Mouse (Mus musculus): ENCODE data around the gene Slc39a11. TPM values are rescaled to one million over a fixed set of nuclear protein-coding genes. Genes with fewer than 3 reads are reported as not detected.

The Slc39a11 gene
- total RNA-seq, 2 experiments from 2014 or later: 17.7 to 19.1 TPM

DNA sequence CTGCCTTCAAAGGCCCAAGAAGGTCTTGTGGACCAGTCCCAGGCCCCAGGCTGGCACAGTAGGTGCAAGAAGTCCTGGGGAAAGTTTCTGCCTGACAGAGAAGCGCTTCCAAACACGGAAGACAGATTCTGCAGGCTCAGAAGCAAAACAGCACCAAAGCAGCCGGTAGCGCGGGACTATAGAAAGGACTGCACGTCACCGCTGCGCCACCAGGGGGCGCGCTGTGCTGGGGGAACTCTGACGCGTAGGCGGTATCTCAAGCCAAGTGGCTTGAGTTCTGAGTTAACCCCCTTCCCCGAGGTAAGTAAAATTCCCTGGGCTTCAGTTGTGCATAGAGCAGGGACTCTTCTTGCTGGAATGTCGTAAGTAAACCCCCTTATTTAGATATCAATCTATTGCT lies 1.7 kb downstream of the Slc39a11 start:
- ATAC-seq (replicated peaks; ENCODE audit: low FRiP score, low TSS enrichment, poor library complexity, severe bottlenecking): peak; percentile 59; the same call in 1 of the 2 replicates

DNA sequence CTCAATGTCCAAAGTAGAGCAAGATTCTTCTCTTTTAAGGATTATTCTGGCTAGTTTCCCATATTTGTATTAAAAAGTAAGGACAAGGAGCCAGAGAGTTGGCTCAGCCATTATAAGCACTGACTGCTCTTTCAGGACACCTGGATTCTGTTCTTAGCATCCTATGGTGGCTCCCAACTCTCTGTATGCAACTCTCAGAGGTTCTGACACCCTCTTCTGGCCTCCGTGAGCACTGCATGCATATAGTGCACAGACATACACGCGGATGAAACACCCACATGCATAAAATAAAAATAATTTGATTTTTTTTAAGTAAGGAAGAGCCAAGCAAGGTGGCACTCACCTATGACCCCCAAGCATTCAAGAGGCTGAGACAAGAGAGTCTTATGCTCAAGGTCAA lies 4.7 kb downstream of the Slc39a11 start:
- ATAC-seq (replicated peaks; ENCODE audit: low FRiP score, low TSS enrichment, poor library complexity, severe bottlenecking): no peak

DNA sequence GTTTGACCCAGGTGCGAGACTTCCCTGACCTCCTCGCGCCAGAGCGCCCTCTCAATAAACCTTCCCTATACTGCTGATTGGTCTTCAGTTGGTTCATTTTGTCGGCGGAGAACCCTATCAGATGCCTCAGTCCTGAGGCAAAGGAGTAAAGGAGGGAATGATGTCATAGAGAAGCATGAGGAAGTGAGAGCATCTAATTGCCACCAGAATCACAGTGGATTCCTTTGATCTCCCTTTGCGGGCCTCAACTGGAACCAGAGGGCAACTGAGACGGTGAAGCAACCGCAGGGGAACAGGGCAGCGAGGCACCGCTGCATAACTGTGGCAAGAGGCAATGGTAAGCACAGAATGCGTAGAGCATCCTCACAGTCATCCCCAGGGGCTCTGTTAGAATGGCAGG lies 11.2 kb downstream of the Slc39a11 start:
- ATAC-seq (replicated peaks; ENCODE audit: low FRiP score, low TSS enrichment, poor library complexity, severe bottlenecking): no peak

DNA sequence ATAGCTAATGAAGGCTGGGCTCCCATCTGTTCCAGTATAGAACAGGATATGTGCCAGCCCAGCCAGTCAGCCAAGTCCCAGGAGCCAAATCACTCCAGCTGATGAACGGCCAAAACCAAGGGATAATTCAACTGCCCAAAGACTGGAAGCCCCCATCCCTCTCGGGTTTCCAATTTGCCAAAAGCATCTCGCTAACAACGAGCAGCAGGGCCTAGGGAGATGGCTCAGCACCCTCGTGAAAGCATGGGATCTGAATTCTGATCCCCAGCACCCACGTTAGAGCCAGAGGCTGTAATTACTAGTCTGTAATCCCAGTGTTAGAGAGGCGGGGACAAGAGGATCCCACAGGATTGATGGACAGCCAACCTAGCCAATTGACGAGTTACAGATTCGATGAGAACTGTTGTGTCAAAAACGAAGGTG lies 15.2 kb downstream of the Slc39a11 start:
- no peak for ATAC-seq (replicated peaks; ENCODE audit: low FRiP score, low TSS enrichment, poor library complexity, severe bottlenecking)

DNA sequence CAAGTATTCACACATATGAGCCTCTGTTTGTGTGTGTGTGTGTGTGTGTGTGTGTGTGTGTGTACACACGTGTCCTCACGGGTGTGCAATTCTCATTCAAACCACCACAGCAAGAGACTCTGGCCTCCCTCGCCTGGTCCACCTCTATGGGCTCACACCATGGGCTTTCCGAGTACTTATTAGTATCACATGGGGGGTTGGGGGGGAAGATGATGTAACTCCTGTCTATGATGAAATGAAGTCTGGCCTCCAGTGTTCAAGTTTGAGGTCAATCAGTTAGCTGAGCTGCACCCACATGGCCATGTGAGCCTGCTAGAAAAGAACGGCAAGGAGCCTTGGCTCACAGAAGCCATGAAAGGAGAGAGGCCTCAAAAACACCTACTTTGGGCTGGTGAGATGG lies 16.5 kb downstream of the Slc39a11 start:
- no peak for ATAC-seq (replicated peaks; ENCODE audit: low FRiP score, low TSS enrichment, poor library complexity, severe bottlenecking)

GRCm38 (mm10) chr11:113632303-113632702 lies 17.6 kb downstream of the Slc39a11 start:
- ATAC-seq (replicated peaks; ENCODE audit: low FRiP score, low TSS enrichment, poor library complexity, severe bottlenecking): no peak

- ATAC-seq (replicated peaks; ENCODE audit: low FRiP score, low TSS enrichment, poor library complexity, severe bottlenecking): no peak
Observed at GRCm38 (mm10) chr11:113631862-113632261, 18.0 kb downstream of the Slc39a11 start.

GRCm38 (mm10) chr11:113631302-113631701 lies 18.6 kb downstream of the Slc39a11 start:
- ATAC-seq (replicated peaks; ENCODE audit: low FRiP score, low TSS enrichment, poor library complexity, severe bottlenecking): no peak

GRCm38 (mm10) chr11:113630642-113631041 lies 19.2 kb downstream of the Slc39a11 start:
- ATAC-seq (replicated peaks; ENCODE audit: low FRiP score, low TSS enrichment, poor library complexity, severe bottlenecking): no peak

- ATAC-seq (replicated peaks; ENCODE audit: low FRiP score, low TSS enrichment, poor library complexity, severe bottlenecking): no peak
Observed at GRCm38 (mm10) chr11:113627785-113628184, 22.1 kb downstream of the Slc39a11 start.

- ATAC-seq (replicated peaks; ENCODE audit: low FRiP score, low TSS enrichment, poor library complexity, severe bottlenecking): no peak
Observed at GRCm38 (mm10) chr11:113625437-113625836, 24.4 kb downstream of the Slc39a11 start.

DNA sequence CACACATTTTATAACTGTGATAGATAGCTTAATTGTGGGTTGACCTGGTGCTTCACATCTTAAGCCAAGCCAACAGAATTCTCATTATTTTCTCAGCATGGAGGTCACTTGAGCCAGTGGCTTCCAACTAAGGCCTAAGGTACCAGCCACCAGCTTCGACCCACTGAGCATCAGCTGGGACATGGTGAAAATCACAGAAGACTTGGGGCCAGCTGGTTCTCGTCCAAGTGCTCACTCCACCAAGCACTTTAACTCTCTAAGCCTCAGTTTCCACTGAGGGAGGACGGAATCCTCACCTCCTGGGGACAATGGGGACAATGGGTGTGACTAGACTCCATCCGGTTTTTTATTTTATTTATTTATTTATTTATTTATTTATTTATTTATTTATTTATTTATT lies 27.9 kb downstream of the Slc39a11 start:
- no peak for ATAC-seq (replicated peaks; ENCODE audit: low FRiP score, low TSS enrichment, poor library complexity, severe bottlenecking)

DNA sequence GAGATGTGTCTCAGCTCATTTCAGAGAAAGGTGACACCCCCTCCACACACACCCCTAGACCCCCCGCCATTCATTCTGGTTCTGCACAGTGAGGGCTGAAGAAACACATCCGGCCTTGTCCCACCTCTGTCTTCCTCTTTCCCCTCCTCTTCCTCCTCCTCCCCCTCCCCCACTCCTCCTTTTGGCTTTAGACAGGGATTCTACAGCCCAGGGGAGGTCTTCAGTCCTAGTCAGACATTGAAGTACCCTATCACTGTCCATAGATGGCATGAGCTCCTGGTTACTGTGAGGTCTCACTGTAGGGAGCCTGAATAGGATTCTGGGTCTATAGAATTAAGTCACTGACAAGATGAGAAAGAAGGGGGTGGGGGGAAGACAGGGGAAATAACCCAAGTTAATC lies 28.9 kb downstream of the Slc39a11 start:
- no peak for ATAC-seq (replicated peaks; ENCODE audit: low FRiP score, low TSS enrichment, poor library complexity, severe bottlenecking)

DNA sequence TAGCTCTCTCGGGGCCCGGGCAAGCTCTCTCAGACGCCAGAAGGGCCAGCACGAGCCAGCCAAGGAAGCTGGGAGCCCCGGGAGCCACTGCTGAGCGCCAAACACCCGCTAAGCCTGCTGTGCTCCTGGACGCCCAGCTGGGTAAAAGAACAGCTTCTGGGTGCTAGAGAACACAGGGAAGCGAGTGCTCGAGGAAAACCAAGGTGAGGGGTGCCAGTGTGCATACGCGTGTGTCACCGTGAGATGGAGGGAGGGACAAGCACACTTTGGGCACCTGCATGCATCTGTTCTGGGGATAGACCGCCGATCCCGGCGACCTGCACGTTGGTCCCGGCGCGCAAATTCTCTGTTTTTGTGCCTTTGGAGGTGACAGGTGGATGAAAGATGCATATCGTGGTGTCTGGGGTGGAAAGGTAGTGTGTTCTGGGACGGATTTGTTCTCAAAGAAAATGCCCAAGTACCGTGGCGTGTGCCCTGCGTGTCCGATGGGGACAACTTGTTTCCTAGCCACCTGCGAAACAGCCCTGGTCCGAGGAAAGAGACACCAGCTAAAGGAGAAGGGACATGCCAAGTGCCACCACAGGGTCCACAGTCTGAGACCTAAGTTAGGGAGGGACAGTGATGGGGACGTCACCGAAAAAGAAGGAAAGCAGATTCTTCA lies 30.3 kb downstream of the Slc39a11 start:
- ATAC-seq (replicated peaks; ENCODE audit: low FRiP score, low TSS enrichment, poor library complexity, severe bottlenecking): no peak

DNA sequence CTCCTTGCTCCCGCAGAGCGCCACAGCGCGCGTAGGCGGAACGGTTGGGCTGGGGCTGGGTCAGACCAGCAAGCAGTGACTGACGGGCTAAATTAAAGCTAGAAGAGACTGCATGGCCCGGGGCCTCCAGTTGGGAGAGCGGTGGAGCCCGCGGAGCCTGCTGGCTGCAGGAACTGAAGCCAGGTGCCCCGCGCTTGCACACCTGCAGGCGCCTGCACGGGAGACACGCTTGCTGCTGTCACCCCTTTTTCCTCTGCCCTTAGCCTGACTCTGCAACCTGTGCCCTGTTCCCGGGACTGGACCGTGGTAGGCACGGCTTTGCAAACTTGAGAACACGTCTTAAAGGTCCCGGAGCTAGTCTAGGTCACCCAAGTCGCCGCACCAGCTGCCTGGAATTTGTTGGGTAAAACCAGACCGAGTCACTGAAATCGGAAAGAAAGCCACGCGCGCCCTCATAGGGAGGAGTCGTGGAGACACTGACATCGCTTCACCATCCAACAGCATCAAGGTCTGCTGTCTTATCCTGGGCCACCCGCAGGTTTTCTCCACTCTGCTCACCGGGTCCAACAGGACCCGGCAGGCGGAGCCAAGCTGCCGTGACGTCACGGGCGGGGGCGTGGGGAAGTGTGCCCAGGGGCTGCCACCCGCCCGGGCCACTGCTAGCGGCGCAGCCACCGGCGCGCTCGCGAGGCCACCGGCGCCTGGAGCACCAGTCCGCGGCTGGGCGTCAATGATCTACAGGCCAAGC lies 31.0 kb downstream of the Slc39a11 start, which contains the start of gene Sstr2:
TSS of gene Sstr2 (plus strand) at position 671 of the 748 bp plus-strand sequence.
- ATAC-seq (replicated peaks; ENCODE audit: low FRiP score, low TSS enrichment, poor library complexity, severe bottlenecking): 0 out of 2 replicates have a peak, but pooled peaks have one; percentile 31

DNA sequence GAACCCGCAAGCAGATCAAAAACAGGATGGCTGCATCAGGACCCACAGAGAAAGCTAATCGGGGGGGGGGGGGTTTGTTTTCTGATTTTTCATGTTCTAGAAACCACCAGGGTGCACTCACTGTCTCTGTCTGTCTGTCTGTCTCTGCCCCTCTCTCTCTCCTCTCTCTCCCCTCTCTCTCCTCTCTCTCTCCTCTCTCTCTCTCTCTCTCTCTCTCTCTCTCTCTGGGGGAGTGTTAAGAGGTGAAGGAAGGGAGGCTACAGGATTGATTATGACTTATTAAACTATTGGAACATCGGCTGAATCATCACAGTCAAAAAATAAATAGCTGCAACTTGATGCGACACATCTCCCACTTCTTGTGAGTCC lies 31.6 kb downstream of the Slc39a11 start:
- no peak for ATAC-seq (replicated peaks; ENCODE audit: low FRiP score, low TSS enrichment, poor library complexity, severe bottlenecking)

GRCm38 (mm10) chr11:113617132-113617911 lies 32.6 kb downstream of the Slc39a11 start:
- ATAC-seq (replicated peaks; ENCODE audit: low FRiP score, low TSS enrichment, poor library complexity, severe bottlenecking): peak; percentile 74

DNA sequence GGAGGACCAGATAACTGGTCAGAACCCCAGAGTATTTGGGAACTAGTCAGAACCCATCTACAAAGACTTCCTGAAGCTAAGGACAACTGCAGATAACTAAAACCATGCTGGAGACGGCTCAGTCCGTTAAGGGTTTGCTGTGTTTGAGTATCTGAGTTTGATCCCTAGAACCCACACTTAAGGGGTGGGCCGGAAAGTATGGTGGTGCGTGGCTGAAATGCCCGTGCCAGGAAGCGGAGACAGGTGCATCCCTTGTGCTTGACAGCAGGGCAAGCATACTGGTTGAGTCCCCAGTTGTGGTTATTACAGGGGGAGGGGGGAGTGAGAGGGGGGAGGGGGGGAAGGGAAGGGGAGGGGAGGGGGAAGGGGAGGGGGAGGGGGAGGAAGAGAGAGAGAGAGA lies 35.4 kb downstream of the Slc39a11 start:
- no peak for ATAC-seq (replicated peaks; ENCODE audit: low FRiP score, low TSS enrichment, poor library complexity, severe bottlenecking)

DNA sequence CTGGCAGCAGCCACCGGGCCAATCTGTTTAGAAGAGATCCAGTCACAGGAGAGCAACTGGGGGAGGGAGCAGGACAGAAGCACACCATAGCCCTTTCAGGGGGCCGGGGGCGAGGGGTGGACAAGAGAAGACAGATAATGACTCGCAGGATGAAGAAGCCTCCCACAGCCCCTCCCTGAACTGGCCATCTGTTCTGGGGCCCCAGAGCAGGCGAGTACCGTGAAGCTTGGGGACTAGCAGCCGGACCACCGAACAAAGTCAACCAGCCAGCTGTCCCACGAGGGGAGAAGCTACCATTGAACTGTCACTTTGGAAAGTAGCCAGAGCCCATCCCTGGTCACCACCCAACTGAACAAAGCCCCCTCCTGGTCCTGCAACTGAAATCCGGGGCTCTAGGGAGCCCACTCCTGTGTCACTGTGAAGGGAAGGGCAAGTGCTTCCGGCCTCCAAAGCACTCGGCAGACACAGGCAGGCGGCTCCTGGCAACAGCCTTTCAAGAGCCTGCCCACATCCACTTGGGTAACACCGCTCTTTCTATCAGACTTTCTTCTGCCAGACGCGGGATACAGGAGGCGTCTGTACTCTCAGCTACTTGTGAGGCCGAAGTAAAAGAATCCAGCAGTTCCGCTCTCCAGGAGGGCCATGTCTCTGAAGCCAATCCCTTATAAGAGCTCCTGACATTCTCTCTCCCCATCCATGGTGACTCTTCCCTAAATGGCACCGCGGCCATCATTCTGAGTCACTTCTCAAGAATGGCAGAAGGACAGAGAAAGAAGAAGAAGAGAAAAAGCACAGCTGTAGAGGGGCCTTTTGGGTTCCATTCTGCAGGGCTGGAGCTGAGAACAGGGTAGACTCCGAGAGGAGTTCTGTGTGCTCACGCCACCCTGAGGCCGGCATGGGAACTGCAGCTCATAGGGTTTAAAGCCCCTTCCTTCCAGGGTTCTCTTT lies 37.9 kb downstream of the Slc39a11 start:
- peak; percentile 84 for ATAC-seq (replicated peaks; ENCODE audit: low FRiP score, low TSS enrichment, poor library complexity, severe bottlenecking)

All from megakaryocyte-erythroid progenitor cell, adult 5-6 weeks (primary cell).